Comparison of ENCODE assay signal across 1 mouse cellular context in the genomic region with DNA sequence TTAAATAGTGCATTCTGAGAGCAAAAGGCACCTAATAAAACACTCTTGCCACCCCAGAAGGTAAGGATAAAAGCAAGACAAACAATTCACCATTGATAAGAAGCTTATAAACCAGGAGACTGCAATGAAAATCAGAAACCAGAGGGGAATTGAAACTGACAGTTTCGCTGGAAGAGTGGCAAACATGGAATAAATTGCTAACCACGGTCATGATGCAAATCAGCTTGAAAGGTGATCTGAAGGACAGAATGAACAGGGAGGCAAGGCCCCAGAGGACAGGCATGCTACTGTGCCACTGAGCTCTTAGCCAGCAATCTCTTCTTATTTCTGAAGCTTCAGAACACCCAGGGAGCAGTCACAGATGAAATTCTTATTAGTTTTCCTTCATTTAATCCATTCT.
TF ChIP-seq lines count a peak whose summit lies in the region.

No protein-coding gene starts in this region.

TF ChIP-seq in CH12.LX, 34 proteins besides CTCF, POLR2A, EP300 and RAD21:
- no peak for TF ChIP-seq MAFK (IDR thresholded peaks at IDR 0.05; ENCODE audit: insufficient replicate concordance, low read length)
- TF ChIP-seq HCFC1 (IDR thresholded peaks at IDR 0.05; ENCODE audit: low read depth, low read length) = no peak
- TF ChIP-seq RCOR1 (conservative IDR thresholded peaks at IDR 0.05; ENCODE audit: low read depth, low read length) = no peak
- TF ChIP-seq ZKSCAN1 (IDR thresholded peaks at IDR 0.05; ENCODE audit: borderline replicate concordance, low read depth, low read length) = no peak
- TF ChIP-seq IRF4 (IDR thresholded peaks at IDR 0.05; ENCODE audit: low read depth, low read length) = peak; percentile 91
- peak; percentile 44 for TF ChIP-seq MEF2A (IDR thresholded peaks at IDR 0.05; ENCODE audit: borderline replicate concordance, low read depth, low read length)
- no peak for TF ChIP-seq NRF1 (IDR thresholded peaks at IDR 0.05; ENCODE audit: low read depth, low read length)
- TF ChIP-seq E2F4 (IDR thresholded peaks at IDR 0.05; ENCODE audit: insufficient replicate concordance, low read depth, low read length) = no peak
- peak; percentile 39; the same call in 1 of the 2 replicates for TF ChIP-seq BHLHE40 (IDR thresholded peaks at IDR 0.05; ENCODE audit: low read depth, low read length)
- no peak for TF ChIP-seq UBTF (IDR thresholded peaks at IDR 0.05; ENCODE audit: low read depth, low read length)
- no peak for TF ChIP-seq MAZ (IDR thresholded peaks at IDR 0.05; ENCODE audit: low read depth, low read length)
- TF ChIP-seq POLR2AphosphoS2 (IDR thresholded peaks at IDR 0.05; ENCODE audit: low read depth, low read length) = no peak
- TF ChIP-seq ELF1 (IDR thresholded peaks at IDR 0.05; ENCODE audit: low read depth, low read length) = no peak
- TF ChIP-seq GABPA (IDR thresholded peaks at IDR 0.05; ENCODE audit: insufficient replicate concordance, low read depth, low read length) = no peak
- peak; percentile 37 for TF ChIP-seq JUN (IDR thresholded peaks at IDR 0.05; ENCODE audit: insufficient read depth, low read depth, low read length)
- TF ChIP-seq MAX (IDR thresholded peaks at IDR 0.05; ENCODE audit: low read length) = no peak
- TF ChIP-seq USF1 (IDR thresholded peaks at IDR 0.05; ENCODE audit: low read depth, low read length) = no peak
- TF ChIP-seq MYC (IDR thresholded peaks at IDR 0.05; ENCODE audit: low read depth, low read length) = no peak
- TF ChIP-seq ZMIZ1 (IDR thresholded peaks at IDR 0.05; ENCODE audit: low read depth, low read length) = no peak
- TF ChIP-seq CHD2 (IDR thresholded peaks at IDR 0.05; ENCODE audit: low read length) = peak; percentile 26; the same call in 1 of the 2 replicates
- peak; percentile 69 for TF ChIP-seq JUND (conservative IDR thresholded peaks at IDR 0.05; ENCODE audit: low read depth, low read length)
- 0 out of 2 replicates have a peak, but pooled peaks have one; percentile 34 for TF ChIP-seq TBP (conservative IDR thresholded peaks at IDR 0.05; ENCODE audit: low read depth, low read length)
- peak; percentile 60 for TF ChIP-seq ETS1 (conservative IDR thresholded peaks at IDR 0.05; ENCODE audit: low read depth, low read length)
- TF ChIP-seq KAT2A (IDR thresholded peaks at IDR 0.05; ENCODE audit: insufficient replicate concordance, low read length) = no peak
- TF ChIP-seq SMC3 (IDR thresholded peaks at IDR 0.05; ENCODE audit: low read depth, low read length) = no peak
- no peak for TF ChIP-seq SIN3A (IDR thresholded peaks at IDR 0.05; ENCODE audit: low read length)
- TF ChIP-seq TCF12 (IDR thresholded peaks at IDR 0.05; ENCODE audit: low read depth, low read length) = peak; percentile 37; the same call in 1 of the 2 replicates
TF ChIP-seq in CH12.LX: peak in this region for 9.
